Mouse (Mus musculus): ENCODE measurements at regions not wholly inside any gene's neighbourhood (a gene's known extent, or its start where the extent isn't known, plus 50 kb on each side); places are given as distances from the start of the nearest gene placed in this dataset.

GRCm38 (mm10) chr4:105555941-105556340 is 233.7 kb upstream of the Gm12728 start:
- Histone ChIP-seq H3K27ac (no peak overlapping the region), H3K4me1 (replicated peaks) (no peaks in the 10 kb centered on the region; the same call in 1 of the 2 replicates), H3K9ac (no peak overlapping the region), H3K27me3 (no peaks in the 10 kb centered on the region), H3K4me2 (no peak overlapping the region), H3K36me3 (no peaks in the 10 kb centered on the region), H3K9me3 (no peaks in the 10 kb centered on the region), H3K4me3 (no peak overlapping the region)
- WGBS = 81% methylated on average over 3 of the region's 3 CpGs
- ATAC-seq (ENCODE audit: low FRiP score) = no peak

- no peak for ATAC-seq (ENCODE audit: low FRiP score)
- WGBS = 92% methylated on average over 2 of the region's 2 CpGs
- no peaks in the 10 kb centered on the region; the same call in 1 of the 2 replicates for H3K4me1 ChIP-seq (replicated peaks)
- no peak overlapping the region for H3K4me3 ChIP-seq
- H3K27me3 ChIP-seq = no peaks in the 10 kb centered on the region
- H3K36me3 ChIP-seq = no peaks in the 10 kb centered on the region
- H3K9ac ChIP-seq = no peak overlapping the region
- no peak overlapping the region for H3K27ac ChIP-seq
- no peaks in the 10 kb centered on the region for H3K9me3 ChIP-seq
- no peak overlapping the region for H3K4me2 ChIP-seq
Observed at GRCm38 (mm10) chr4:105557396-105557795, 232.3 kb upstream of the Gm12728 start.

- Histone ChIP-seq H3K9ac (no peak overlapping the region), H3K9me3 (no peaks in the 10 kb centered on the region), H3K27ac (no peak overlapping the region), H3K4me1 (replicated peaks) (peaks cover 5% of the 10 kb centered on the region; the same call in 1 of the 2 replicates), H3K27me3 (no peaks in the 10 kb centered on the region), H3K4me2 (no peak overlapping the region), H3K36me3 (no peaks in the 10 kb centered on the region), H3K4me3 (no peak overlapping the region)
- no peak for ATAC-seq (ENCODE audit: low FRiP score)
- WGBS = 76% methylated on average over 3 of the region's 3 CpGs
Observed at GRCm38 (mm10) chr4:105560055-105560454, 229.6 kb upstream of the Gm12728 start.

GRCm38 (mm10) chr4:105560781-105561180 is 228.9 kb upstream of the Gm12728 start:
- Histone ChIP-seq H3K36me3 (no peaks in the 10 kb centered on the region), H3K4me3 (no peak overlapping the region), H3K27ac (no peak overlapping the region), H3K4me2 (no peak overlapping the region), H3K27me3 (no peaks in the 10 kb centered on the region), H3K9ac (no peak overlapping the region), H3K9me3 (no peaks in the 10 kb centered on the region), H3K4me1 (replicated peaks) (peaks cover 5% of the 10 kb centered on the region; the same call in 1 of the 2 replicates)
- WGBS = 88% methylated on average over 3 of the region's 3 CpGs
- ATAC-seq (ENCODE audit: low FRiP score) = no peak

- Histone ChIP-seq H3K4me2 (no peak overlapping the region), H3K4me1 (replicated peaks) (peaks cover 5% of the 10 kb centered on the region; the same call in 1 of the 2 replicates), H3K27ac (no peak overlapping the region), H3K36me3 (no peaks in the 10 kb centered on the region), H3K9ac (no peak overlapping the region), H3K4me3 (no peak overlapping the region), H3K27me3 (no peaks in the 10 kb centered on the region), H3K9me3 (no peaks in the 10 kb centered on the region)
- WGBS = 78% methylated on average over 3 of the region's 3 CpGs
- ATAC-seq (ENCODE audit: low FRiP score) = no peak
Observed at GRCm38 (mm10) chr4:105561611-105562010, 228.1 kb upstream of the Gm12728 start.

- H3K9ac ChIP-seq = no peak overlapping the region
- WGBS = 78% methylated on average over 7 of the region's 7 CpGs
- H3K27ac ChIP-seq = no peak overlapping the region
- H3K27me3 ChIP-seq = no peaks in the 10 kb centered on the region
- H3K36me3 ChIP-seq = no peaks in the 10 kb centered on the region
- ATAC-seq (ENCODE audit: low FRiP score) = no peak
- no peak overlapping the region for H3K4me3 ChIP-seq
- H3K4me2 ChIP-seq = no peak overlapping the region
- H3K4me1 ChIP-seq (replicated peaks) = peaks cover 5% of the 10 kb centered on the region; the same call in 1 of the 2 replicates
- no peaks in the 10 kb centered on the region for H3K9me3 ChIP-seq
Observed at GRCm38 (mm10) chr4:105565796-105566195, 223.9 kb upstream of the Gm12728 start.

- H3K27me3 ChIP-seq = no peaks in the 10 kb centered on the region
- 86% methylated on average over 8 of the region's 8 CpGs for WGBS
- no peaks in the 10 kb centered on the region for H3K9me3 ChIP-seq
- no peaks in the 10 kb centered on the region for H3K36me3 ChIP-seq
- H3K27ac ChIP-seq = no peak overlapping the region
- H3K4me3 ChIP-seq = no peak overlapping the region
- H3K4me2 ChIP-seq = no peak overlapping the region
- no peak overlapping the region for H3K9ac ChIP-seq
- peaks cover 5% of the 10 kb centered on the region; the same call in 1 of the 2 replicates for H3K4me1 ChIP-seq (replicated peaks)
- no peak for ATAC-seq (ENCODE audit: low FRiP score)
Observed at GRCm38 (mm10) chr4:105566513-105567457, 222.9 kb upstream of the Gm12728 start.

- no peaks in the 10 kb centered on the region for H3K36me3 ChIP-seq
- no peak overlapping the region for H3K9ac ChIP-seq
- 91% methylated on average over 1 of the region's 1 CpGs for WGBS
- no peaks in the 10 kb centered on the region for H3K4me1 ChIP-seq (replicated peaks)
- H3K9me3 ChIP-seq = no peaks in the 10 kb centered on the region
- no peaks in the 10 kb centered on the region for H3K27me3 ChIP-seq
- no peak overlapping the region for H3K4me2 ChIP-seq
- no peak overlapping the region for H3K27ac ChIP-seq
- H3K4me3 ChIP-seq = no peak overlapping the region
- no peak for ATAC-seq (ENCODE audit: low FRiP score)
Observed at GRCm38 (mm10) chr4:105569671-105570070, 220.0 kb upstream of the Gm12728 start.

- H3K9me3 ChIP-seq = no peaks in the 10 kb centered on the region
- no peak overlapping the region for H3K4me2 ChIP-seq
- H3K27me3 ChIP-seq = no peaks in the 10 kb centered on the region
- no peaks in the 10 kb centered on the region for H3K36me3 ChIP-seq
- ATAC-seq (ENCODE audit: low FRiP score) = no peak
- no peak overlapping the region for H3K9ac ChIP-seq
- WGBS = 94% methylated on average over 2 of the region's 2 CpGs
- no peaks in the 10 kb centered on the region for H3K4me1 ChIP-seq (replicated peaks)
- H3K27ac ChIP-seq = no peak overlapping the region
- no peak overlapping the region for H3K4me3 ChIP-seq
Observed at GRCm38 (mm10) chr4:105575550-105575949, 214.1 kb upstream of the Gm12728 start.

- H3K4me2 ChIP-seq = no peak overlapping the region
- no peaks in the 10 kb centered on the region for H3K4me1 ChIP-seq (replicated peaks)
- H3K9me3 ChIP-seq = no peaks in the 10 kb centered on the region
- no peak overlapping the region for H3K27ac ChIP-seq
- no peak for ATAC-seq (ENCODE audit: low FRiP score)
- no peak overlapping the region for H3K4me3 ChIP-seq
- 86% methylated on average over 7 of the region's 7 CpGs for WGBS
- H3K36me3 ChIP-seq = no peaks in the 10 kb centered on the region
- H3K27me3 ChIP-seq = no peaks in the 10 kb centered on the region
- no peak overlapping the region for H3K9ac ChIP-seq
Observed at GRCm38 (mm10) chr4:105580987-105581386, 208.7 kb upstream of the Gm12728 start.

GRCm38 (mm10) chr4:105584329-105584925 is 205.2 kb upstream of the Gm12728 start:
- no peak overlapping the region for H3K4me3 ChIP-seq
- no peak overlapping the region for H3K27ac ChIP-seq
- WGBS = 76% methylated on average over 10 of the region's 10 CpGs
- H3K36me3 ChIP-seq = no peaks in the 10 kb centered on the region
- H3K27me3 ChIP-seq = no peaks in the 10 kb centered on the region
- no peaks in the 10 kb centered on the region for H3K9me3 ChIP-seq
- no peak overlapping the region for H3K9ac ChIP-seq
- H3K4me2 ChIP-seq = no peak overlapping the region
- no peaks in the 10 kb centered on the region for H3K4me1 ChIP-seq (replicated peaks)
- no peak for ATAC-seq (ENCODE audit: low FRiP score)

- Histone ChIP-seq H3K4me1 (replicated peaks) (peaks cover 6% of the 10 kb centered on the region), H3K27ac (no peak overlapping the region), H3K9ac (no peak overlapping the region), H3K4me2 (no peak overlapping the region), H3K36me3 (no peaks in the 10 kb centered on the region), H3K4me3 (no peak overlapping the region), H3K27me3 (no peaks in the 10 kb centered on the region), H3K9me3 (no peaks in the 10 kb centered on the region)
- no peak for ATAC-seq (ENCODE audit: low FRiP score)
- 83% methylated on average over 1 of the region's 1 CpGs for WGBS
Observed at GRCm38 (mm10) chr4:105603661-105604060, 186.0 kb upstream of the Gm12728 start.
